Mouse (Mus musculus): Measurements from ENCODE around the gene Chst3.

GRCm38 (mm10) chr10:60265252-60265651, 46.2 kb upstream of the Chst3 start:
- TF ChIP-seq POLR2A (IDR thresholded peaks at IDR 0.05; ENCODE audit: borderline replicate concordance, extremely low read depth, low read depth, low read length) (no peak), CTCF (IDR thresholded peaks at IDR 0.05; ENCODE audit: insufficient read depth, low read length) (no peak)
